Mouse (Mus musculus) lung, adult 18-20 months (tissue): Measurements from ENCODE around the gene Nelfa.
"Not testable (repeated sequence)": the region's sequence is repeated elsewhere in the genome, so short reads cannot be mapped to it uniquely, and the experiment has no call there.

Experiments
- DNase-seq, 2 experiments: peaks; one replicate each; pipeline ENCODE4 v3.0.0; 2022; ENCODE audit warnings: mixed read lengths in 2 of 2

Gene Nelfa

DNA sequence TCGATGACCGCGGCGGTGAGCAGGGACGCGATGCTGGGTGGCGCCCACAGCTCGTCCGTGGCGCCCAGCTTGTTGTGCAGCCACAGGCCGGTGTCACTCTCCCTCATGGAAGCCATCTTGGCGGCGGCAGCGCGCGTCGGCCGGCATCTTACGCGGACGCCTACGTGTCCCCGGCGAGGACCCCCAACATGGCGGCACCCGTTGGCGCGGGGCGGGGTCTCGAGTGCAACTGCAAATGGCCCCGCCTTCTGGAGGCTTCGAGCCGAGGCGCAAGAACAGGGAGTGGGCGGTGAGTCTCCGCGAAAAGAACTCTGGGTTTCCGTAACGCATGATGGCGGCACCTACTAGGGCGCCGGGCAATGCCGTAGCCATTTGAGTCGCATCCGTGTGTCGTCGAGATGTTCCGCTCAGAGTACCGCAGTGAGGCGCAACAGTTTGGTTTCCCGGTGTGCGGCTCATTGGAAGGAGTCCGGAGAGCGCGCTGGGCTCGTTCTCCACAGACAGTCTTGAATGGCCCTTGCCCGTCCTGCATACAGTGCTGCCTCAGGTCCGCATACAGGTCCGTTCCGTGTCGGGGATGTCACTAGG, at the start of gene Nelfa:
Gene Nelfa (minus strand): TSS at position 294 of the 588 bp plus-strand sequence.
- peak; percentile 99 for DNase-seq

DNA sequence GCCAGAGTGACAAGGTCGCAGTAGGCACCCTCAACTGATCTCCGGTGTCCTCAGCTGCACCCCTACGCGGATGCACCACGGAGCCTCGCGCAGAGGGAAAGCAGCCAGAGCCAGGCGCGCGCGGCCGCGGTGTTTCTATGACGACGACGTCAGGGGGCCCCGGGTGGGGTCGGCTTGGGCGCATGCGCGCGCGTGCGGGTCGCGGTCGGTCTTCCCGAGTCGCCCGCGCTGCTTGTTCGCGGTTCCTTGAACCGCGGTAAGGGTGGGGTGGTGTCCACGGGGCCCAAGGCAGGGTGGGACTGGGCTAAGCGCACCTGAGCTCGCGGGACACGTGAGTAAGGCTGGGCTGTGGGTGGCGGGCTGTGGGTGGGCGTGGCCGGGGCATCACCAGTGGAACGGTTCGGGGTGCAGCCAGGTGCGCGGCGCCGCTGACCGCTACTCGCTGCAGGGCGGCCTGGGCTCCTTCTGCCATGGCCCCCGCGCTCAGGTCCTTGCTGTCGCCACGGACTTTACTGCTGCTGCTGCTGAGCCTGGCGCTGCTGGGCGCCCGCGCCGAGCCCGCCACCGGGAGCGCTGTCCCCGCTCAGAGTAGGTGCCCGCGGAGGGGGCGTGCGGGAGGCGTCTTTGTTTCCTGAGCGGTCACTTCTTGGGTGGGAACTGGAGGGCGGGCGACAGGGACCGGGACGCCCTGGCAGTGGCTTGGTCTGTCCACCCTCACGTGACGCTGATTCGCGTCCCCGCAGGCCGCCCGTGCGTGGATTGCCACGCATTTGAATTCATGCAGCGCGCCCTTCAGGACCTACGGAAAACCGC, 47.3 kb upstream of the Nelfa start, which contains the start of gene Gm1673:
Gene Gm1673 (plus strand): TSS at position 125 of the 813 bp plus-strand sequence.
- DNase-seq, result peak; percentile 51 to 72

DNA sequence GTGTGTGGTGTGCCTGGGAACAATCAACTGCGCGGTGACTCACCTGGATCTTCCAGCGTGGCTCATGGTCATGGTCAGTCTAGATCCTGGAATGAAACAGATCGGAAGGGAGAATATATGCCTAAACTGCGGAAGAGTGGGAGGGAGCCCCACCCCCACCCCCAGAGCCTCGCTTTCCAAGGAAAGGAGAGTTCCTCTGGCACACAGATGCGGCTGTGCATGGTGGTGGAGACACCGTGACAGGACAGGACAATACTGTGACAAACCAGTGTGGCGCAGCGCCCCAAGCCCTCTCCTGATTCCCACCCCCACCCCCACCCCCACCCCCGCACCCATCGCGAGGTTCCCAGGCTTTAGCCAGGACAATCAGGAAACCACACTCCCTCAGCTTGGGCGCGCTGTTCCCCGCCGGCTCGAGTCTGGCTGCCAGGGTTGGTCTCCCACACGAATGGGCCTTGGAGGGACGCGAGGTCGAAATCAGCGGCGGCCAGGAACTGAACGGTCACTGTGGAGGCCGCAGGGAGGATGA, 46.6 kb upstream of the Nelfa start:
- no peak for DNase-seq

DNA sequence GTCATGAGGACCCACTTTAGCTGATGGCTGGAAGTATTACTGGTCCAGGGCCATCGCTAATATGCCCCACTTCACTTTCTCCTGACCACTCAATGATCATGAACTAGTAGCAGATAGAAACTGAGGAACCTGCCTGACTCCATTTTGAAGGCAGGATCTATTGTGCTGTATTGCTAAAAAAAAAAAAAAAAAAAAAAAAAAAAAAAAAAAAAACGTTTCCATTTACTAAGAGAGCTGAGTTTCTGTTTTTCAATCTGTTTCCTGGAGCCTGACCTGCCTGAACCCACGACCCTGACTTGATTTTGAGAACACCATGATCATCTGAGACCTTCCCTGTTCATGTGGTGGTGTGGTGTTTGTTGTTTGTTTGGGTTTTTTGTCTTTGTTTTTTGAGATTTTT, 40.1 kb upstream of the Nelfa start:
- no peak for DNase-seq

DNA sequence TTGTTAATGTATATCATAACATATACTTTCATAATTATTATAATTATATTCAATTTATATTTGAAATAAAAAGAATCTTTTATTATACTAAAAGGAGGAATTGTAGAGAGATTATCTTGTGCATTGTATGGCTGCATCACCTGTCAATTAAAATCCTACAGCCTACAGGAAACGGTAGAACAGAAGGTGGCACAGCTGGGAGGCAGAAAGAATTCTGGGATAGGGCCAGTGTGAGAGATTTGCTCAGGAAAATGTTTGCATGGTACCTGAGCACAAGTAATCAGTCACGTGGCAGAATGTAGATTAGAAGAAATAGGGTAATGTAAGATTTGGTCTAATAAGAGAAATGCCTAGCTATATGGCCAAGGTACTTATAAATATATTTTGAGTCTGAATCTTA, 38.5 kb upstream of the Nelfa start:
- DNase-seq, result no peak

DNA sequence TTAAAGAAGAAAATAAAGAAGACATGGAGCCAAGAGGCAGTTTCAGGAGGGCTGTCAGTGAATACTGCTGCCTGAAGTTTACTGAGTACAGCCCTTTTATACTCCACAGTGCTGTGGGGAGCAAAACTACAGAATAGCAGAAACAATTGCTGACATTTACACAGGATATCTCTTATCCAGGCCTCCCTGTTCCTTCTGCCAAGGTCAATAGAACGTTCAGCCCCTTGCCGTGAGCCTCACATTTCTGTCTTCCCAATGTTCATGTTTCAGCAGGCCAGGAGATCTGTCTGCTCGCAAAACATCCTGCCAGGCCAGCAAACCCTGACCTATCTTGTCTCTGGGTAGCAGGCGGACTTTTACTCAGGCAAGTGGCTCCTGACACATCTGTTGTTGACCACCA, 23.2 kb upstream of the Nelfa start:
- no peak for DNase-seq

DNA sequence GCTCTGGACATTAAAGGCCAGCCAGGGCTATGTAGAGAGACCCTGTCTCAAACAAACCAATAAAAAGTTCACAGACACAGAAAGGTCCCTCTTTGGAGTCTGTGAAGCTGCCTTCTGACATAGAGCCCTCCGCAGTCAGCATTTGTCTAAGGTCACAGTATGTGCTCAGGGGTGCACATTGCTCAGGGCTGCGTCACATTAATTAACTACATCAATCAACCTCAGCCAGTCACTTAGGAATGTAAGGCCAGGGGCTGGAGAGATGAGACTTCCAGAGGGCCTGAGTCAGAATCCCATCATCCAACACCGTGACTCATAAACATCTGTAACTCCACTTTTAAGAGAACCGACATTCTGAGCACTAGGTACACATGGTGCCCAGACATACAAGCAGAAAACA, 19.7 kb upstream of the Nelfa start:
- no peak for DNase-seq

DNA sequence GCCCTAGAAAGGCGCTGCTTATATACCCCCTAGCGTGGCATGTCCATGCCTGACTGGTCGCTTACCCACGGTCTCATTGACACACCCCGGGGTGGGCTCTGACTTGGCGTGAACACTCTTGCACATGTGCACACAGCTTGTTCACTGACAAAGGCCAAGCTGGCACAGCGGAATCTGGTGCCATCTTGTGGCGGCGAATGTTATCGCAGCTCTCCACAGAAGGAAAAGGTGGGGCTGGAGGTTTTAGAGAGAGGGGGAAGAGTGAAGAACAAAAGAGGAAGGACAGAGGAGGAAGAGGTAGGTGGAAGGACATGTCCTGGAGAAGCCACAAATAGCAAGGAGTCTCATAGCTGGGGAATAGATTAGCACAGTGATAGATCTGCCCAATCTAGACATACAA, 18.1 kb upstream of the Nelfa start:
- DNase-seq, result peak; percentile 70 to 74

DNA sequence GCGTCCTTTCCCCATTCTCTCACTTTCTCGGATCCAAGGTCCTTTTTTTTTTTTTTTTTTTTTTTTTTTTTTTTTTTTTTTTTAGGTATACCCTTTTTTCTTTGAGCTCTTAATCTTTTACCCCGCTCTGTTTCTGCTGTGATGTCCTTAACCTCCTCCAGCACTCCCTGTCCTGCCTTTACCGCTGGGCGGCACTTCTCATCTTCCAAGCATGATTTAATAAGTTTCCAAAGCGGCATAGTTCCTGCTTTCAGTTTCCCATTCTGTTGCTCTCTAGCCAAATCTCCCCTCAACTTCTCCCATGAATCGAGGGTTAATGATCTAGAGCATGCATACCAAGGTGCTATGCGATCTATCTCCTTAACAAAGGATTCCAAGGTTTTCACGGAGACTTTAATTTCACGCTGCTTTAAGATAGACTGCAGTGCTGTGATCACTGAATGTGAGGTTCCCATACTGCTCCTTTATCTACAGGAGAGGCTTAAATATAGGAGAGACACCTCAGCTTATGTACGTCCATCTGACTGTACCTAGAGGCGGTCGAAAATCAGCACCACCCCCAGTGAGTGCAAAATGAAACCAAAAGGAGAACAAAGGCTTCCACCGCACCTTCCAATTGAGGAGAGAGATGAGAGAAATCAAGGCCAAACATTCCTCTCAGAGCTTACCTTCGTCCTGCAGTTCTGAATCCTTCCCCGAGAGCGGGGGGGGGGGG, 17.4 kb upstream of the Nelfa start:
- no peak for DNase-seq

DNA sequence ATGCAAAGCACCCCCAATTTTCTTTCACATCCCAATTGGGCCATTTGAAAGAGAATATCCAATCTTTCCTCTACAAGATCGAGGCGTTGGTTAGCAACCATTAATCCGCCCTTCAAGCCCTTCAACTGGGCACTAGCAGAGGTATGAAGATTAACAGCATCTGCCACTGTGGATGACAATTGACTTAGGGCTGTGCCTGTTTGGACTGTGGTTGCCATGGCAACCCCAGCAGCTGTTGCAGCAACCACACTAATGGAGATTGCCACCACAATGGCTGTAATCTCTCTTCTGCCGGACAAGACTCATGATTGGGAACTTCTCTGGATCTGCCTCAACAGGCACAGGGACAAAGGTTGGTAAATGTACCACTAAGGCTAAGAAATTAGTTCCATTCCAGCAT, 12.1 kb upstream of the Nelfa start:
- no peak for DNase-seq

DNA sequence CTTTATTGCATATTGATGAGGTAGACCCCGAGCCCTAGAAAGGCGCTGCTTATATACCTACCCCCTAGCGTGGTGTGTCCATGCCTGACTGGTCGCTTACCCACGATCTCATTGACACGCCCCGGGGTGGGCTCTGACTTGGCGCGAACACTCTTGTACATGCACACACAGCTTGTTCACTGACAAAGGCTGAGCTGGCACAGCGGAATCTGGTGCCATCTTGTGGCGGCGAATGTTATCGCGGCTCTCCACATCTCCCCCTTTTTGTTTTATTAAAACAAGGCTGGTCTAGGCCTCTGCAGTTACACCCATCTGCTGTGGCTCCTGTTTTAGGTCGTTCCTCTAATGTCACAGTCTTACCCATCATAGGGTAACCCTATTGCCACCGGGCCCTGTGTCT, 10.8 kb upstream of the Nelfa start:
- not testable (repeated sequence) for DNase-seq

DNA sequence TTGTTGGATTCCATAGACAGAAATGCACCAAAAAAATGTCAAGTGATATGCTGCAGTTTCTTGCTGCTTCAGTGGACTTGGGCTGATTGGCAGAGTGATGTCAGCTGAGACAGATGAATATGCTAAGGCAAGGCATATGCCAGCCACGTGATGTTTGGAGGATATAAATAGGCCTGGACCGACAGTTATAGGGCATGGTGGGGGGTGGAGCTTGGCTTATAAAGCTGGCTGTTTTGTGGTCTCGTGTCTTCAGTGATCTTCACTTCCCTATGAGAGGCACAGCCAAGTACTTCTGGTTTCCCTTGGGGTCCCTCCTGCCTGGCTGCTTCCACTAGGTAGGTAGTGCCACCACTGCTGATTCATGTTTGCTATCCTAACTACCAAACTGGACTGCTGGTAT, 2.2 kb upstream of the Nelfa start:
- peak; percentile 14 to 34 for DNase-seq

DNA sequence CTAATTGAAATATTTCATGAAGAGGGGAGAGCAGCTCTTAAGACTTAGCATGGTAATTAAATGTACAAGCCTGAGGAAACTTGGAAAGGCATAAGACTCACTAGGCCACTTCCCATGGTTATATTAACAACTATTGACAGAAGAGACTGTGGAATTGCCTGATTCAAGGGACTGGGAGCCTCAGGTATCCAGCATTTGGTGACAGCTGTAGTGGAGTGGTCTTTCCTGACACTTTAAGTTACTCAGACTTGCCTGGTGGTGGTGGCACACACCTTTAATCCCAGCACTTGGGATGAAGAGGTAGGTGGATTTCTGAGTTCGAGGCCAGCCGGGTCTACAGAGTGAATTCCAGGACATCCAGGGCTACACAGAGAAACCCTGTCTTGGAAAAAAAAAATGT, 1.0 kb upstream of the Nelfa start:
- no peak for DNase-seq

DNA sequence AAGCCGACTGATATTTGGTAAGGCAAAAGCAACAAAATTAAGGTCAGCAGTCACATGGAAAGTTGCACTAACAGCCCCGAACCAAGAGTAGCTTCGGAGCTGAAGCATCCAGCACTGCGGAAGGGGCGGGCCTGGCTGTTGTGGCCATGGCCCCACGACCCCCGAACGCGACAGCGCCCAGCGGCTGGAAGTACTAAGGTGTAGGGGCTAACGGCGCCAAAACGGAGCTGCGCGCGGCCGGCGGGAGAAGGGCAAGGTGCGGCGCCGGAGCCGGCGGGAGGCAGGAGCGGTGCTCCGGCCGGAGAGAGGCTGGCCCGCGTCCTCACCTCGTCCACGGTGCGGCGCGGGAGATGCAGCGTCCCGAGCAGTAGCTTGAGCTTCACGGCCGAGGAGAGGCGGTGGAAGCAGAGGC, 507 bp downstream of the Nelfa start:
- DNase-seq, result no peak

DNA sequence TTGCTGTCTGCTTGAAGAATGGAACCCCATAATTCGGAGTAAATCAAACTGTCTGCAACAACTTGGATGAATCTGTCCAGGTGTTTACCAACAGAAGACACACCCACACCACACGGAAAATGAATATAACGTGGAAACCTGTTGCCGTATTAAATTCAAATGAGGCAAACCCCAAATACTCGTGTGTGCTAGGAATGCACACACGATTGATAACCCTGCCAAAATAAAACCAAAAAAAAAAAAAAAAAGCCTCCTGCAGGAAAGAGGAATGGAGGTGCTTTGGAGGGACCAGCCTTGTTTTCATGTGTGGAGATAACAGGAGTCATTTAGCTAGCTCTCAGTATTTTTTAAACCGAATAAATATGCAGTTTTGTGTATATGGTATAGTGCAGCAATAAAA, 1.3 kb downstream of the Nelfa start:
- DNase-seq, result no peak

DNA sequence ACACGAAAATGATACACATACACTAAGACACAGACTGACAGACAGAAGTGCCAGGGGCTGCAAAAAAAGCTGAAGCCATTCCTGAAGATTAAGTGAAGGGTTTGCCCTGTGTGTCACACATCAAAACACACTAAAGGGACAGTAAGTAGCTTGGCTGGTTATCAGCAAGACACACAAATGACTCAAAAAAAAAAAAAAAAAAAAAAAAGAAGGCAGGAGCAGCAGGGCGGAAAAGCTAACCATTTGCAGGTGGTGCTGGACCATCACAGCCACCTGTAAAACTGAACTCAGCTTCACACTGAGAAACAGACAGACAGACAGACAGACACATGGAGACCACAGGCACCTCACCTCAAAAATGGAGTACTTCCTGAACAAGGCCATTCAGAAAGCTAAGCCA, 2.1 kb downstream of the Nelfa start:
- DNase-seq, result no peak

DNA sequence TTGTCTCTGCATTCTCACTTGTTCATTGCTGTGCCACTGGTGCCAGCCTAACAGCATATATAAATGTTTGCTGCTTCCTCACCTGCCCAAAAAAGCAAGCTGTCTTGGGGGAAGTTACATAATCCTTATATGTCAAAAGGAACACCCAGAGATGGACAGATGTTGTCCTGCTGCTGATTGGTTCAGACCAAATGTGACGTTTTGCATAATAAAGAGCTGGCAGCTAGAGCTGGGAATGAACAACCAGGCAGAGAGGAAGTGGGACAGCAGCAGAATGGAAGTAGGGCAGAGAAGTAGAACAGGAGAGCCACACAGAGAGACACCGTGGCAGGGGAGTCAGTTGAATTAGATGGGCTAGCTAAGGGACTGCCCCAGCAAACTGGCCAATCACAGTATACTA, 3.8 kb downstream of the Nelfa start:
- no peak for DNase-seq

DNA sequence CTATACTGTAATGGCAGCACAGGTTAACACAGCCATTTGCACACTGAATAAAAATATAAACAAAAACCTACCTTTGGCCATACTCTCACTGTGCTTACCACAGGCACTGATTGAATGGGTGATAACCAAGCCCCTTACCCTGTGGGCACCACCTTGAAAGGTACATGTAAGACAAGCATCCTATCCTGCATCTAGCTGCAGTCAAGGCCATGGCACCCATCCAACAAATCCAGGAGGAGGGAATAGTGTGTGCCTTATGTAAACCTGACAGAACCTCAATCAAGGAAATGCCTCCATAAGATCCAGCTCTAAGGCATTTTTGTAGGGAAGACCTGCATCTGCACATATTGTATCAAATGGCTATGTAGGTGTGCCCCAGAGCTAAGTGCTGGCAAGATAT, 10.0 kb downstream of the Nelfa start:
- DNase-seq, result no peak

DNA sequence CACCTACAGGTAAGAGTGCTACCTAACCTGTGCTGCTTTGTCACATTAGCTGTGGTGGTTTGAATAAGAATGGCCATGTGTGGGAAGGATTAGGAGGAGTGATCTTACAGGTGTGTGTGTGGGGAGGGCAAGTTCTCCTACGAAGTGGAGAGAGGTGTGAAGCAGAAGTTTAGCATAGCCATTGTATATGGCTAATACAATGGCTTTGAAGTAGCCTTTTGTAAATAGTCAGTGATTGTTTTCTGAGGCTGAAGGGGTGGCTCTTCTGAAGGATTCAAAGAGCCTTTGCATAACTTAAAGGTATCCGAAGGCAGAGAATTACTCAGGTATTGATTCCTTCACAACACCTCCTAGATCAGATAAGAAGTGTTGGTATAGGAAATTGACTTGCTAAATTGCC, 13.6 kb downstream of the Nelfa start:
- no peak for DNase-seq

DNA sequence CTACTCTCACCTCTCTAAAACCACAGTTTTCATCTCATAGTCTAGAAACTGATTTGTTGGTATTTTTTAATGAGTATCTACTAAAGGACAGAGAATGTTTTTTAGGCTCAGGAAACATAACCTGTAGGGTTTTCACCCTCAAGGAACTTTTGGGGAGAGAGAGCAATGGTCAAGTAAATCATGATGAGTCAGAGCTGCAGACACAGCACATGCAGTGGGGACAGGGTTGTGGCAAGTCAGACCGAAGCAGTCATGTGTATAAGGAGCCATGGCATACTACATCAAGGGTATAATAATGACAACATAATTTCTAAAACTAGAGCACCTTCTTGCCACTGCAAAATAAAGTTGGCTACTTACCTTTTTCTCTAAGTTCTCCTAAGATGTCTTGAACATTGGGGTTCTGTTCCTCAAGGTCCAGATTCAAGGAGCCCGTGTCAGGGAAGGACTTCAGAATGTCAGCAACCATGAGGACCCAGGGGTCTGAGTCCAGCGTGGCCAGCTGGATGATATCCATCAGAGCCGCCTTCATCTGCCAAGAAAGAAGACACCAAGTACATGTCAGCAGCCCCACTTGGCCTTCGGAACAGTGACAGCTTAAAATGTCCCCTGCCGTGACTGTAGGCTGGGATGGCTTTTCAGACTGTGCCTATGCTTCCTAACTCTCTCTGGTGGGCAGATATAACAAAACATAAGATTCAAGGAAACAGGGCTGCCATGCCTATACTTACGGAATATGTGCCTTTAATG, 14.6 kb downstream of the Nelfa start:
- DNase-seq, result no peak

DNA sequence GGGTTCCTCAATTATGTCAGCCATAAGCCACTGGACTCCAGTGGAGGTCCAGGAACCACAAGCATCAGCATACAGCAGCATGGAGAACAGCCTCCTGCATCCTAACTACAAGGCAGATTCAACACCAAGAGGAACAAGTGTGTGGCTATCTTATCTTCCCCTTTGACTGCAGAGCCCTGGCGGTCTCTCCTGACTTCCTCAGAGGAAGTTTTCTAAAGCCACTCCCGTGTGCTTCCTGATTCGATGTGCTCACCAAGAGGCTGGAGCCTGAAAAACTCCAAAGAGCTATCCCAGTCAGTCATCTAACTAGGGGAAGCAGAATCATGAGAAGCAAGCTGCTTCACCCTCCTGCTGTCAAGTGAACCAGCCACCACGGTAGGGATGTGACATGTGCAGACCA, 15.3 kb downstream of the Nelfa start:
- DNase-seq, result no peak

DNA sequence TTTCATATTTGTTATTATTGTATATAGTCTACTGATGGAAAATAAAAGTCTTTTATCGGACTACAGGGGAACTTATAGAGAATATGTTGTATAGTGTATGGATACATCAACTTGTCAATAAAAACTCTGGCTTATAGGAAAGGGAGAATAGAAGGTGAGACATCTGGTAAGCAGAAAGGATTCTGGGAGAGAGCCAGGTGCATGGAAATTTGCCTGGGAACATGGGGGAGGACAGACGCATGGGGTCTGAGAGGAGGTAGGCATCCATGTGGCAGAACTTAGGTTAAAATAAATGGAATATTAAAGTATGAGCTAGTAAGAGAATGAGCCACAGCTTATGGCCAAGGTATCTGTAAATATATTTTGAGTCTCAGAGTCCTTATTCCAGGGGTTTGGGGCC, 16.2 kb downstream of the Nelfa start:
- no peak for DNase-seq

DNA sequence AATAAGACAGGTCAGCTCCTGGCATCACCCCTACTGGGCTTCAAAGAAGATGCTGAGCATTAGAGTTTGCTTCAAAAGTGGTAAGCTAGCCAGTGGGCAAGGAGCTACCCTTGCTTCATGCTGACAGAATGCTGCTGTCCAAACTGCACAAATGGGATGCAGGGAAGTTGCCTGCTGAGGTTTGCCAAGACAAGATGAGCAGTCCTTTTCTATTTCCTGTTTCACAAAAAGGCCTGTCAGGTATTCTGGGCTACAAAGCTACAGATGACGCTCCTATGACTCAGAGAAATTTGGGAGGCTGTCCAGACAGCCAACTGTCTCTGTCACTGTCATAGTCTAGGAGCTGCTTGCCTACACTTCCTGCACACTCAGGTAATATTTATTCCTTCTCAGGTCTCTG, 16.7 kb downstream of the Nelfa start:
- no peak for DNase-seq
